Mouse (Mus musculus) limb, embryonic 10.5 days (tissue): ENCODE measurements around the gene Zfp691. TPM values are rescaled to one million over a fixed set of nuclear protein-coding genes. Genes with fewer than 3 reads are reported as not detected.

Experiments used
- DNase-seq: peaks from one replicate; pipeline ENCODE4 v3.0.0-alpha.2; 2017; ENCODE audit warnings: low spot score
- H3K27ac ChIP-seq: fragments of 300-500 bp; sonication (generic); 2 replicates; pipeline ENCODE4 v1.5.1; 2016; ENCODE audit warnings: mild to moderate bottlenecking
- H3K27me3 ChIP-seq: fragments of 300-500 bp; sonication (generic); 2 replicates; pipeline ENCODE4 v1.6.1; 2016; ENCODE audit warnings: low read depth, mild to moderate bottlenecking; ENCODE audit not compliant: poor library complexity, severe bottlenecking
- H3K36me3 ChIP-seq: fragments of 300-500 bp; sonication (generic); 2 replicates; pipeline ENCODE4 v1.6.1; 2016; ENCODE audit warnings: mild to moderate bottlenecking, moderate library complexity
- H3K4me1 ChIP-seq: fragments of 300-500 bp; sonication (generic); 2 replicates; pipeline ENCODE4 v1.6.1; 2016
- H3K4me3 ChIP-seq: fragments of 300-500 bp; sonication (generic); 2 replicates; pipeline ENCODE4 v1.5.1; 2016; ENCODE audit warnings: mild to moderate bottlenecking, moderate library complexity
- H3K9me3 ChIP-seq: fragments of 300-500 bp; sonication (generic); replicated peaks from 2 replicates; pipeline ENCODE4 v1.6.1; 2016; ENCODE audit warnings: mild to moderate bottlenecking
- WGBS: fragments of 180-500 bp; shearing (Covaris S2); methylation state at CpG from one replicate; pipeline ENCODE4 v1.1.7; 2016; 5-methylcytosine and 5-hydroxymethylcytosine counted together
- polyA plus RNA-seq: library from polyadenylated mRNA; unstranded; fragments of >200 nt; fragmentation: Nextera tagmentation; extraction: Ambion mirVana; gene quantifications from 2 replicates; pipeline ENCODE4 v1.2.1, GENCODE M21; 2016

Gene Zfp691
- polyA plus RNA-seq, 1 experiment from 2014 or later: 10.3 TPM

- Histone ChIP-seq H3K27ac (no peak overlapping the region), H3K4me3 (no peak overlapping the region), H3K36me3 (no peaks in the 10 kb centered on the region), H3K27me3 (no peaks in the 10 kb centered on the region), H3K9me3 (no peaks in the 10 kb centered on the region), H3K4me1 (no peaks in the 10 kb centered on the region)
- DNase-seq: no peak
- 82% methylated on average over 5 of the region's 5 CpGs for WGBS
Observed at GRCm38 (mm10) chr4:119157891-119158290, 16.1 kb downstream of the Zfp691 start.

- Histone ChIP-seq H3K4me3 (no peak overlapping the region), H3K9me3 (no peaks in the 10 kb centered on the region), H3K36me3 (no peaks in the 10 kb centered on the region), H3K27me3 (no peaks in the 10 kb centered on the region), H3K4me1 (no peaks in the 10 kb centered on the region), H3K27ac (no peak overlapping the region)
- peak; percentile 57 for DNase-seq
- WGBS: 44% methylated on average over 2 of the region's 2 CpGs
Observed at GRCm38 (mm10) chr4:119157186-119157585, 16.8 kb downstream of the Zfp691 start.

DNA sequence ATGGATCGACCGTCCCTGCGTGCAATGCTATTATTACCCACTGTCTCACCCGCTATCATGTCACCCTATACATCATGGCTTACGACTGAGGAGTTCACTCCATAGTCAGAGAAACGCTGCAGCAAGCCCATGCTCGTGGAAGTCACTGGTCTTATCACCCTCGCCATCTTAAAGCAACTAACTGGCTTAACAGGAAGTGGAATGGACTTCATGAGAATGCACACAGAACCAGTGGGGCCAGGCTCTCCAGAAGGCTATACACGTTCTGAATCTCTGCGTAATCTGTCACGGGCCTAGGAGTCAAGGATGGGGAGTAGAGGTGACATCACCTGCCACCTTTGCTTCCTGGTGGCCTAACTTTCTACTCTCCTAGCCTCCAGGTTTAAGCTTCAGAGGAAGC lies 25.3 kb downstream of the Zfp691 start:
- WGBS: 87% methylated on average over 11 of the region's 11 CpGs
- H3K27ac ChIP-seq: no peak overlapping the region
- no peaks in the 10 kb centered on the region for H3K36me3 ChIP-seq
- no peaks in the 10 kb centered on the region for H3K27me3 ChIP-seq
- H3K9me3 ChIP-seq: no peaks in the 10 kb centered on the region
- DNase-seq: no peak
- no peak overlapping the region for H3K4me3 ChIP-seq
- no peaks in the 10 kb centered on the region for H3K4me1 ChIP-seq

DNA sequence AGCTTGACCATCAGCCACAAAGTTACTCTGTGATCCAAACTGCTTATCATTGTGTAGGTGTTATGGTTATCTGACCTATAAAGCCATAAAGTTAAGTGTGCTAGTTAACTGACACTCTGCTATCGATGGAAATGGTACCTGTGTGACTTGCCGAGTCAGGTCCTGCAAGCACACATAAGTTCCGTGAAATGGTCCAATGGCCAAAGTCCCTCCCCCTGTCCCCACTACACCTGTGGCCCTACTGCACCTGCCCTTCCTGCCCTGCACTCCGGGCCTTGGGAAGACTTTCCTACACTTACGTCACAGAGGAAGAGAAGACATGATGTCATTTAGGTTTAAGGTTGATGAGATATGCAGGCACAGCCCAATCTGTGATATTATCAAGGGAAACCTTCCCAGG lies 26.6 kb downstream of the Zfp691 start:
- Histone ChIP-seq H3K27ac (no peak overlapping the region), H3K27me3 (no peaks in the 10 kb centered on the region), H3K9me3 (no peaks in the 10 kb centered on the region), H3K4me1 (peaks cover 2% of the 10 kb centered on the region), H3K4me3 (no peak overlapping the region), H3K36me3 (no peaks in the 10 kb centered on the region)
- no peak for DNase-seq
- WGBS: 84% methylated on average over 5 of the region's 5 CpGs

- peaks cover 3% of the 10 kb centered on the region for H3K4me1 ChIP-seq
- H3K27me3 ChIP-seq: no peaks in the 10 kb centered on the region
- DNase-seq: no peak
- no peaks in the 10 kb centered on the region for H3K36me3 ChIP-seq
- H3K27ac ChIP-seq: no peak overlapping the region
- 90% methylated on average over 7 of the region's 7 CpGs for WGBS
- no peaks in the 10 kb centered on the region for H3K9me3 ChIP-seq
- H3K4me3 ChIP-seq: no peak overlapping the region
Observed at GRCm38 (mm10) chr4:119146816-119147215, 27.2 kb downstream of the Zfp691 start.

GRCm38 (mm10) chr4:119142230-119142871 lies 31.6 kb downstream of the Zfp691 start:
- Histone ChIP-seq H3K9me3 (no peaks in the 10 kb centered on the region), H3K27me3 (no peaks in the 10 kb centered on the region), H3K4me1 (peaks cover 14% of the 10 kb centered on the region), H3K4me3 (peak overlapping the region; percentile 41), H3K36me3 (peaks cover 10% of the 10 kb centered on the region), H3K27ac (peak overlapping the region; percentile 66)
- DNase-seq: peak; percentile 77
- 28% methylated on average over 24 of the region's 24 CpGs for WGBS

GRCm38 (mm10) chr4:119141191-119141590 lies 32.8 kb downstream of the Zfp691 start:
- Histone ChIP-seq H3K4me1 (peaks cover 14% of the 10 kb centered on the region), H3K9me3 (no peaks in the 10 kb centered on the region), H3K27ac (no peak overlapping the region), H3K4me3 (no peak overlapping the region), H3K36me3 (peaks cover 22% of the 10 kb centered on the region), H3K27me3 (no peaks in the 10 kb centered on the region)
- WGBS: 75% methylated on average over 10 of the region's 10 CpGs
- no peak for DNase-seq

DNA sequence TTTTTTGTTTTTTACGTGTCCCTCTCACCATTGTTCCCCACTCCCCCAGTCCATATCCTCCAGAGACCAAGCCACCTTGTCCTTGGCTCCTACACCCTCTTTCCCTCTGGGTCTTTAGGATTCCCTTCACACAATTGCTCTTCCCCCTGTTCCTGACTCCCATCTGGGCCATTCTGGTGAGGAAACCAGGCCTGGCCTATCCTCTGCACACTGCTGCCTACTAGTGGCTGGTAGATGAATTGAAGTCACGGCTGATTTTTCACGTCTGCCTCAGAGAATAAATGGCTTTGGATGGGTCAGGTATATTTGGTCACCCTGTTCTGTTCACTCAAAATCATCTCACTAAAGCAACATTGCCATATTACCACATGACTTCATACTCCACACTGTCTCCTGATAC lies 33.9 kb downstream of the Zfp691 start:
- Histone ChIP-seq H3K4me1 (peaks cover 14% of the 10 kb centered on the region), H3K4me3 (no peak overlapping the region), H3K36me3 (peaks cover 32% of the 10 kb centered on the region), H3K9me3 (no peaks in the 10 kb centered on the region), H3K27me3 (no peaks in the 10 kb centered on the region), H3K27ac (no peak overlapping the region)
- peak; percentile 49 for DNase-seq
- WGBS: 47% methylated on average over 3 of the region's 3 CpGs

DNA sequence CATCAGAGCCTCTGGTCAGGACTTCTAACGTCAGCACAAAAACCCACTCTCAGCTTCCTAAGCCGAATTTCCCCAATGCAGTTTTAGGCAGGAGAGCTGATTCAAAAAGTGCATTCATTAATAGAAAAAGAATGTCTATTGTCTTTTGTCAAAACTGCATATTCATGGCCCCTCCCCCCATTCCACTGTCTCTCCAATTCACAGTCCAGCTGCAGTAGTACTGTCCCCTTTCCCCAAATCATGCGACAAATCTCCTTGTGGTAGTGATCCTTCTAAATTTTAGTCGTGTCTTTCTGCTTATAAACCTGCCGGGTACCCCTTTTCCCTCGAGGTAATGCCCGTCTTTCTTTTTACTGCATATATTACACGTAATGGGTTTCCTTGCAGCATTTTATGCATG lies 35.2 kb downstream of the Zfp691 start:
- Histone ChIP-seq H3K36me3 (peaks cover 46% of the 10 kb centered on the region), H3K27me3 (no peaks in the 10 kb centered on the region), H3K4me1 (peaks cover 14% of the 10 kb centered on the region), H3K9me3 (no peaks in the 10 kb centered on the region), H3K4me3 (no peak overlapping the region), H3K27ac (no peak overlapping the region)
- DNase-seq: no peak
- WGBS: 70% methylated on average over 8 of the region's 8 CpGs

DNA sequence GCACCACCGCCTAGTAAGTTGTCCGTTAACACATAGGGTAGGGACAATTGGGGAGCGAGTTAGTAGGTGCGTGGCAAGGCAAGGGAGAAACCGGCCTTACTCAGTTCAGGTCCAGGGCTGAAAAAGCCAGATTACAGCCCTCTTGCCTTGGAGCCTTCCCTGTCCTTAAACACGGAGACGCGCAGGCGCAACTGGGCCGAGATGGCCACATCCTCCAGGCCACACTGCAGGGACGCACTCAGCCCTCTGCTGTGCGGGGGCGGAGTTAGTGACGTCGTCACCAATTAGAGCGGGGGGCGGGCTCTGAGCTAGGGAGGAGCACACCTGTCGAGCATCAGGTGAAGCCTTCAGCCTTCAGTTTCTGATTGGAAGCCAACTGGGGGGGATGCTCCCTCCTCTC lies 35.8 kb downstream of the Zfp691 start:
- H3K9me3 ChIP-seq: no peaks in the 10 kb centered on the region
- WGBS: 11% methylated on average over 18 of the region's 18 CpGs
- peaks cover 52% of the 10 kb centered on the region for H3K36me3 ChIP-seq
- H3K27me3 ChIP-seq: no peaks in the 10 kb centered on the region
- DNase-seq: peak; percentile 74
- peak overlapping the region; percentile 70 for H3K27ac ChIP-seq
- H3K4me1 ChIP-seq: peaks cover 14% of the 10 kb centered on the region
- peak overlapping the region; percentile 27 for H3K4me3 ChIP-seq

DNA sequence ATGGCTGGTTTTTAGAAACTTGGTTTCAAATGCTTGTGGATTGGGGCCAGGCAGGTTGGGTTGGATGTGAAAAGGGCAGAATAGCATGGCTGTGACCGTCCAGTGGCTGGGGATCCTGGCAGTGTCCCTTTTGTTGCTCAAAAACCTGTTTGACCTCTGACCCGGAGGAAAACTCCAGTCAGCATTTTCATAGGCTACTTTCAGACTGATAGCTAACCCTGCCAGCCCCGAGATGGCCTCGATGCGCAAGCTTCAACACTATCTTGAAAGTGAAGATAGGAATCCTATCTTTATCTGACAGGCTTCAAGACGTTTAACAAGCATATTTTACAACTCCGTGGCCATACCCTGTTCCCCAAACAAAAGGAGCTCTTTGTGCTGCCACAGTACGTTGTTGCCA lies 36.7 kb downstream of the Zfp691 start:
- WGBS: 81% methylated on average over 8 of the region's 8 CpGs
- Histone ChIP-seq H3K27me3 (no peaks in the 10 kb centered on the region), H3K4me1 (peaks cover 12% of the 10 kb centered on the region), H3K27ac (no peak overlapping the region), H3K36me3 (peaks cover 60% of the 10 kb centered on the region), H3K9me3 (no peaks in the 10 kb centered on the region), H3K4me3 (no peak overlapping the region)
- DNase-seq: no peak

- Histone ChIP-seq H3K27me3 (no peaks in the 10 kb centered on the region), H3K9me3 (no peaks in the 10 kb centered on the region), H3K27ac (no peak overlapping the region), H3K4me3 (no peak overlapping the region), H3K4me1 (peaks cover 11% of the 10 kb centered on the region), H3K36me3 (peaks cover 95% of the 10 kb centered on the region)
- 88% methylated on average over 13 of the region's 13 CpGs for WGBS
- DNase-seq: no peak
Observed at GRCm38 (mm10) chr4:119133860-119134259, 40.1 kb downstream of the Zfp691 start.

DNA sequence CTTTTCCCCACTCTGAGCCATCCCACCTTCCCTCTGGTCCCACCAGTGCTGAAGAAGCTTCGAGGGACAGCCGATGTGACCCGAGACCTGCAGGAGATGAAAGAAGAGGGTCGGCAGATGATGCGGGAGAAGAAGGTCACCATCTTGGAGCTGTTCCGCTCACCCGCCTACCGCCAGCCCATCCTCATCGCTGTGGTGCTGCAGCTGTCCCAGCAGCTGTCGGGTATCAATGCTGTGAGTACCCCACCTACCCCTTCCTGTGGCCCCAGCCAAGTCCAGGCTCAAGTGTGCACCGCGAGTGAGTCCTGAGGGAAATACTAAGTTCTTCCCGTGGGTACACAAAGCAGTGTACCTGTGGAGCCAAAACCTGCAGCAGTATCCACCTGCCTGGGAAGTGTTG lies 40.7 kb downstream of the Zfp691 start:
- peaks cover 8% of the 10 kb centered on the region for H3K4me1 ChIP-seq
- 93% methylated on average over 13 of the region's 13 CpGs for WGBS
- H3K4me3 ChIP-seq: no peak overlapping the region
- no peak for DNase-seq
- H3K9me3 ChIP-seq: no peaks in the 10 kb centered on the region
- H3K36me3 ChIP-seq: peaks cover 99% of the 10 kb centered on the region
- no peak overlapping the region for H3K27ac ChIP-seq
- no peaks in the 10 kb centered on the region for H3K27me3 ChIP-seq
